Mouse (Mus musculus): ENCODE data around the gene Gpsm2.
"Not testable (repeated sequence)": the region's sequence is repeated elsewhere in the genome, so short reads cannot be mapped to it uniquely, and the experiment has no call there.

Gpsm2 gene

GRCm38 (mm10) chr3:108727344-108727743 is 5.2 kb upstream of the Gpsm2 start:
- in situ Hi-C loops (cut with MseI, MboI) = no loop called here

- in situ Hi-C loops (cut with MseI, MboI) = no loop called here
Measured at GRCm38 (mm10) chr3:108726413-108726812, 4.3 kb upstream of the Gpsm2 start.

- in situ Hi-C loops (cut with MseI, MboI) = no loop called here
Measured at GRCm38 (mm10) chr3:108721076-108721991, 775 bp downstream of the Gpsm2 start.

GRCm38 (mm10) chr3:108719761-108720160 is 2.3 kb downstream of the Gpsm2 start:
- in situ Hi-C loops (cut with MseI, MboI) = no loop called here

- in situ Hi-C loops (cut with MseI, MboI) = no loop called here
Measured at GRCm38 (mm10) chr3:108719357-108719756, 2.8 kb downstream of the Gpsm2 start.

- in situ Hi-C loops (cut with MseI, MboI) = no loop called here
Measured at GRCm38 (mm10) chr3:108717896-108718502, 4.1 kb downstream of the Gpsm2 start.

- in situ Hi-C loops (cut with MseI, MboI) = no loop called here
Measured at GRCm38 (mm10) chr3:108714837-108715236, 7.3 kb downstream of the Gpsm2 start.

- in situ Hi-C loops (cut with MseI, MboI) = no loop called here
Measured at GRCm38 (mm10) chr3:108713065-108713675, 8.9 kb downstream of the Gpsm2 start.

GRCm38 (mm10) chr3:108711296-108711695 is 10.8 kb downstream of the Gpsm2 start:
- in situ Hi-C loops (cut with MseI, MboI) = no loop called here

GRCm38 (mm10) chr3:108702789-108703188 is 19.3 kb downstream of the Gpsm2 start:
- in situ Hi-C loops (cut with MseI, MboI) = no loop called here

GRCm38 (mm10) chr3:108701256-108701655 is 20.9 kb downstream of the Gpsm2 start:
- in situ Hi-C loops (cut with MseI, MboI) = no loop called here

GRCm38 (mm10) chr3:108699786-108700185 is 22.3 kb downstream of the Gpsm2 start:
- in situ Hi-C loops (cut with MseI, MboI) = no loop called here

GRCm38 (mm10) chr3:108698662-108699061 is 23.4 kb downstream of the Gpsm2 start:
- in situ Hi-C loops (cut with MseI, MboI) = no loop called here

- in situ Hi-C loops (cut with MseI, MboI) = no loop called here
Measured at GRCm38 (mm10) chr3:108694321-108694720, 27.8 kb downstream of the Gpsm2 start.

- in situ Hi-C loops (cut with MseI, MboI) = no loop called here
Measured at GRCm38 (mm10) chr3:108689979-108690378, 32.1 kb downstream of the Gpsm2 start.

GRCm38 (mm10) chr3:108689446-108689845 is 32.7 kb downstream of the Gpsm2 start:
- in situ Hi-C loops (cut with MseI, MboI) = no loop called here

GRCm38 (mm10) chr3:108689015-108689441 is 33.1 kb downstream of the Gpsm2 start:
- in situ Hi-C loops (cut with MseI, MboI) = no loop called here

GRCm38 (mm10) chr3:108685701-108686100 is 36.4 kb downstream of the Gpsm2 start:
- in situ Hi-C loops (cut with MseI, MboI) = no loop called here

GRCm38 (mm10) chr3:108683597-108683996 is 38.5 kb downstream of the Gpsm2 start:
- in situ Hi-C loops (cut with MseI, MboI) = not testable (repeated sequence)

GRCm38 (mm10) chr3:108681004-108681403 is 41.1 kb downstream of the Gpsm2 start:
- in situ Hi-C loops (cut with MseI, MboI) = no loop called here

GRCm38 (mm10) chr3:108676616-108677015 is 45.5 kb downstream of the Gpsm2 start:
- in situ Hi-C loops (cut with MseI, MboI) = no loop called here

- in situ Hi-C loops (cut with MseI, MboI) = no loop called here
Measured at GRCm38 (mm10) chr3:108660941-108661340, 61.2 kb downstream of the Gpsm2 start.
